Mouse (Mus musculus): ENCODE measurements around the gene Tymp.

DNA sequence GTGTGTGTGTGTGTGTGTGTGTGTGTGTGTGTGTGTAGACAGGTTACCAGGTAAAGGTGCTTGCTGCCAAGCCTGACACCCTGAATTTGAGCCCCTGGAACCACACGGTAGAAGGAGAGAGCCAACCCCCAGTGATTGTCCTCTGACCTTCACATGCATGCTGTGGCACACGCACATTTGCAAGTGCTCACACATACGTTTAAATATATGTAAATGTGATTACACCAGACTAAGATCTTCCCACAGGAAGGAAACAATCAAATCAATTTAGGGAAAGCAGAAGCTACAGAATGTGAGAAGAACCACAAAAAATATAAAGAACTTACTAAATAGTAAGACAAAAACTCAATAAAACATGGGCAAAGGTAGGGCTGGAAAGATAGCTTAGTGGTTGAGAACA lies 36.7 kb downstream of the Tymp start:
- TF ChIP-seq MYOG (IDR thresholded peaks at IDR 0.05; ENCODE audit: control insufficient read depth in 1 of 3, insufficient read depth in 1 of 3, insufficient read length in 2 of 3, low read depth in 2 of 3) (no peak), POLR2A (IDR thresholded peaks at IDR 0.05; ENCODE audit: insufficient read length, low read depth) (no peak), MAX (IDR thresholded peaks at IDR 0.05; ENCODE audit: low read depth) (no peak), E2F4 (IDR thresholded peaks at IDR 0.05; ENCODE audit: insufficient read depth) (no peak)
